Mouse (Mus musculus) left cerebral cortex, adult 8-10 months (tissue): ENCODE measurements around the gene Fam192a. TPM values are rescaled to one million over a fixed set of nuclear protein-coding genes. Genes with fewer than 3 reads are reported as not detected.
A peak's percentile ranks its signal among the peaks of the same experiment; 100 is the strongest.

ENCODE experiments used
- DNase-seq, 2 experiments: peaks; one replicate each; pipeline ENCODE4 v3.0.0; 2022; ENCODE audit warnings: low spot score in 2 of 2
- total RNA-seq, 4 experiments: library from RNA; stranded (reverse); gene quantifications; 2 replicates each; pipeline ENCODE4 v1.2.4; 2022

Gene Fam192a
- total RNA-seq = 10 to 100 TPM; 31.5 to 40.6 (median 38.9) TPM

- DNase-seq = peak; percentile 98 to 100
Observed at GRCm38 (mm10) chr8:94601607-94602385, at the start of gene Fam192a, which contains the start of gene Rspry1. TSS of gene Fam192a (minus strand) at chr8:94601997. TSS of gene Rspry1 (plus strand) at chr8:94601937.

GRCm38 (mm10) chr8:94649496-94649895 is 47.7 kb upstream of the Fam192a start:
- no peak for DNase-seq

GRCm38 (mm10) chr8:94646165-94646564 is 44.4 kb upstream of the Fam192a start:
- no peak for DNase-seq

- no peak for DNase-seq
Observed at GRCm38 (mm10) chr8:94645202-94645601, 43.4 kb upstream of the Fam192a start.

- DNase-seq = no peak
Observed at GRCm38 (mm10) chr8:94641938-94642337, 40.1 kb upstream of the Fam192a start.

GRCm38 (mm10) chr8:94641183-94641582 is 39.4 kb upstream of the Fam192a start:
- no peak for DNase-seq

- DNase-seq = no peak
Observed at GRCm38 (mm10) chr8:94634211-94634610, 32.4 kb upstream of the Fam192a start.

- DNase-seq = no peak
Observed at GRCm38 (mm10) chr8:94633564-94634194, 31.9 kb upstream of the Fam192a start.

- no peak for DNase-seq
Observed at GRCm38 (mm10) chr8:94624885-94625284, 23.1 kb upstream of the Fam192a start.

GRCm38 (mm10) chr8:94607064-94607463 is 5.3 kb upstream of the Fam192a start:
- no peak for DNase-seq

- no peak for DNase-seq
Observed at GRCm38 (mm10) chr8:94604030-94604429, 2.2 kb upstream of the Fam192a start.

- DNase-seq = no peak
Observed at GRCm38 (mm10) chr8:94602471-94603131, 804 bp upstream of the Fam192a start.

GRCm38 (mm10) chr8:94601034-94601606 is 677 bp downstream of the Fam192a start:
- peak in 1 of 2 experiments; percentile 36 for DNase-seq

- no peak for DNase-seq
Observed at GRCm38 (mm10) chr8:94600478-94600877, 1.3 kb downstream of the Fam192a start.

GRCm38 (mm10) chr8:94594211-94594610 is 7.6 kb downstream of the Fam192a start:
- DNase-seq = no peak

GRCm38 (mm10) chr8:94591691-94592090 is 10.1 kb downstream of the Fam192a start:
- DNase-seq = no peak

- peak in 1 of 2 experiments; percentile 42 for DNase-seq
Observed at GRCm38 (mm10) chr8:94584238-94584817, 17.5 kb downstream of the Fam192a start.

- DNase-seq = no peak
Observed at GRCm38 (mm10) chr8:94582569-94582968, 19.2 kb downstream of the Fam192a start.

GRCm38 (mm10) chr8:94581820-94582483 is 19.8 kb downstream of the Fam192a start:
- no peak for DNase-seq

GRCm38 (mm10) chr8:94575148-94575547 is 26.6 kb downstream of the Fam192a start:
- DNase-seq = no peak
